Comparison of ENCODE assay signal across 20 mouse cellular contexts in genomic region chr10:92606761-92607160, GRCm38 (mm10).
DNase-seq lines count a peak whose midpoint lies in the region; ATAC-seq lines count a peak whose summit lies in the region.
"Had no signal": no experiment of that assay in that cellular context is flagged by ENCODE, and none has a peak within 500 bp of the region (broad histone marks: within the 10 kb centered on the region; RNA-seq: fewer than 3 reads in every experiment).

No protein-coding gene starts in this region.

- H3K4me2 ChIP-seq in heart, embryonic 11.5 days: no peak overlapping the region
- H3K4me2 ChIP-seq: limb, embryonic 15.5 days; neural tube, embryonic 15.5 days had no signal

- H3K4me1 ChIP-seq in heart, embryonic 11.5 days (ENCODE audit: control insufficient read depth, insufficient read depth, low read length): no peaks in the 10 kb centered on the region
- H3K4me1 ChIP-seq: limb, embryonic 15.5 days had no signal

- H3K9me3 ChIP-seq in heart, embryonic 11.5 days (replicated peaks; ENCODE audit: control insufficient read depth, low read length): no peaks in the 10 kb centered on the region
- H3K9me3 ChIP-seq: heart, embryonic 10.5 days; limb, embryonic 15.5 days; neural tube, embryonic 15.5 days had no signal

- H3K9ac ChIP-seq in heart, embryonic 11.5 days (ENCODE audit: low read depth, low read length): no peak overlapping the region
- H3K9ac ChIP-seq: forebrain, postnatal 0 days; limb, embryonic 15.5 days; neural tube, embryonic 15.5 days had no signal

- no peaks in the 10 kb centered on the region for H3K36me3 ChIP-seq in heart, embryonic 11.5 days (ENCODE audit: control insufficient read depth, insufficient read depth, low read length)
- H3K36me3 ChIP-seq: heart, embryonic 10.5 days; limb, embryonic 15.5 days; neural tube, embryonic 15.5 days had no signal

- peak; percentile 13 for DNase-seq in embryo, embryonic 11 days
- DNase-seq in embryo, embryonic 9.5 days (ENCODE audit: extremely low spot score): no peak
- DNase-seq in left cerebral cortex, adult 18-20 months (ENCODE audit: low spot score in 2 of 2): peak; percentile 8 to 30
- no peak for DNase-seq in left cerebral cortex, postnatal 10 days (ENCODE audit: extremely low spot score in 1 of 2, low spot score in 2 of 2)
- DNase-seq in brain, adult 2 months (ENCODE audit: low read depth, low spot score): peak; percentile 77
- DNase-seq in left cerebral cortex, postnatal 25 days (ENCODE audit: low spot score in 2 of 2): peak; percentile 17 to 70
- no peak for DNase-seq in cerebellum, adult 11 months
- DNase-seq: cerebellum, postnatal 14 days; forebrain, postnatal 0 days; gastrocnemius, postnatal 36 days; kidney, adult 8-10 months; kidney, postnatal 25 days; lung, postnatal 10 days; thymus, postnatal 14 days had no signal

- no peak for ATAC-seq in heart, embryonic 11.5 days (replicated peaks; ENCODE audit: insufficient number of reproducible peaks, low FRiP score, low TSS enrichment)
- ATAC-seq: forebrain, postnatal 0 days had no signal

- 48% methylated on average over 4 of the region's 4 CpGs for WGBS in heart, embryonic 11.5 days (ENCODE audit: insufficient replicate concordance)

- intact Hi-C loops in left cerebral cortex, postnatal 10 days (cut with DNase I): no loop called here
- intact Hi-C loops in left cerebral cortex, postnatal 25 days (cut with DNase I): no loop called here

- H3K27ac ChIP-seq in heart, embryonic 11.5 days (ENCODE audit: low read depth, low read length): no peak overlapping the region
- H3K27ac ChIP-seq: heart, embryonic 10.5 days; limb, embryonic 15.5 days; neural tube, embryonic 15.5 days had no signal

- no peak overlapping the region for H3K4me3 ChIP-seq in heart, embryonic 11.5 days (ENCODE audit: low read depth, low read length)
- H3K4me3 ChIP-seq: erythroblast, embryonic 14.5 days; heart, embryonic 10.5 days; limb, embryonic 15.5 days; myocyte; neural tube, embryonic 15.5 days had no signal

- no peaks in the 10 kb centered on the region for H3K27me3 ChIP-seq in heart, embryonic 11.5 days (ENCODE audit: control insufficient read depth, insufficient read depth, low read length)
- H3K27me3 ChIP-seq: limb, embryonic 15.5 days; neural tube, embryonic 15.5 days had no signal

Comparison
In these comparisons a context has a peak if more than half of its experiments do, and no peak if none do; other contexts are left out.
1. DNase-seq: peak in embryo, embryonic 11 days (single experiment), left cerebral cortex, adult 18-20 months (2 of 2), brain, adult 2 months (single experiment) and left cerebral cortex, postnatal 25 days (2 of 2); none in embryo, embryonic 9.5 days (single experiment), left cerebral cortex, postnatal 10 days (0 of 2) and cerebellum, adult 11 months (single experiment).